Mouse (Mus musculus): ENCODE results near the gene Vmac.

The Vmac gene

GRCm38 (mm10) chr17:56681791-56682190, 36.0 kb downstream of the Vmac start:
- no peak for TF ChIP-seq GATA4 (IDR thresholded peaks at IDR 0.05; ENCODE audit: insufficient replicate concordance, low read length)

GRCm38 (mm10) chr17:56673647-56674416, 44.0 kb downstream of the Vmac start:
- no peak for TF ChIP-seq GATA4 (IDR thresholded peaks at IDR 0.05; ENCODE audit: insufficient replicate concordance, low read length)

GRCm38 (mm10) chr17:56672941-56673646, 44.7 kb downstream of the Vmac start, which contains the start of gene Ranbp3:
Gene Ranbp3 (plus strand): TSS chr17:56673294.
- TF ChIP-seq GATA4 (IDR thresholded peaks at IDR 0.05; ENCODE audit: insufficient replicate concordance, low read length), result no peak

GRCm38 (mm10) chr17:56669766-56670165, 48.1 kb downstream of the Vmac start:
- TF ChIP-seq GATA4 (IDR thresholded peaks at IDR 0.05; ENCODE audit: insufficient replicate concordance, low read length), result no peak

- no peak; the same call in 1 of the 2 replicates for TF ChIP-seq GATA4 (IDR thresholded peaks at IDR 0.05; ENCODE audit: insufficient replicate concordance, low read length)
These were observed 49.3 kb downstream of the Vmac start for GRCm38 (mm10) chr17:56668384-56669144.

- no peak for TF ChIP-seq GATA4 (IDR thresholded peaks at IDR 0.05; ENCODE audit: insufficient replicate concordance, low read length)
These were observed 50.2 kb downstream of the Vmac start for GRCm38 (mm10) chr17:56667591-56667990.

- TF ChIP-seq GATA4 (IDR thresholded peaks at IDR 0.05; ENCODE audit: insufficient replicate concordance, low read length), result no peak
These were observed 51.4 kb downstream of the Vmac start for GRCm38 (mm10) chr17:56666384-56666783.

- TF ChIP-seq GATA4 (IDR thresholded peaks at IDR 0.05; ENCODE audit: insufficient replicate concordance, low read length), result no peak
These were observed 53.5 kb downstream of the Vmac start for GRCm38 (mm10) chr17:56664333-56664732.
